Mouse (Mus musculus): Measurements from ENCODE around the gene Vmac.

DNA sequence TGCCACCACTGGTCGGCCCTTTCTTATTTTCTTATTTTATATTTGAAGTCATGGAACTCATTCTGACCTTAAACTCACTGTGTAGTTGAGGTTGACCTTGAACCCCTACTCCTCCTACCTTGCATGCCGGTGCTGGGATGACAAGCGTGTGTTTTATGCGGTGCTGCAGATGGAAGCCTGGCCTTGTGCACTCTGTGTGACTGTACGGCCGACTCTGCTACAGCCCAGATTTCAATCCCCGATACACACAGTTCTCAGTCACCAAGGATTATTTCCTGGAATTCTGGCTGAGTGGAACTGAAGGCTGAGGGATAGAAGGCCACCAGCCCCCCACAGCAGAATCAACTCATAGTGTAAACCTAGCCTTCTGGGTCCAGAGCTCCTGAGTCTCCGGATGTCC is 48.1 kb downstream of the Vmac start:
- TF ChIP-seq CTCF (conservative IDR thresholded peaks at IDR 0.05; ENCODE audit: insufficient read depth, insufficient read length, low read depth, low read length) (no peak), POLR2A (IDR thresholded peaks at IDR 0.05; ENCODE audit: low read depth, low read length) (no peak)
